Mouse (Mus musculus) embryo, embryonic 11 days (tissue): ENCODE measurements around the gene Vmn1r19.
"Not testable (repeated sequence)": the region's sequence is repeated elsewhere in the genome, so short reads cannot be mapped to it uniquely, and the experiment has no call there.

Source experiments
- DNase-seq: peaks from one replicate; pipeline ENCODE4 v3.0.0-alpha.2; 2015

Gene Vmn1r19

GRCm38 (mm10) chr6:57403480-57403879 lies at the start of gene Vmn1r19:
TSS of gene Vmn1r19 (plus strand) at chr6:57403780.
- DNase-seq, result not testable (repeated sequence)

- DNase-seq, result no peak
Measured at GRCm38 (mm10) chr6:57356864-57357263, 46.7 kb upstream of the Vmn1r19 start.

DNA sequence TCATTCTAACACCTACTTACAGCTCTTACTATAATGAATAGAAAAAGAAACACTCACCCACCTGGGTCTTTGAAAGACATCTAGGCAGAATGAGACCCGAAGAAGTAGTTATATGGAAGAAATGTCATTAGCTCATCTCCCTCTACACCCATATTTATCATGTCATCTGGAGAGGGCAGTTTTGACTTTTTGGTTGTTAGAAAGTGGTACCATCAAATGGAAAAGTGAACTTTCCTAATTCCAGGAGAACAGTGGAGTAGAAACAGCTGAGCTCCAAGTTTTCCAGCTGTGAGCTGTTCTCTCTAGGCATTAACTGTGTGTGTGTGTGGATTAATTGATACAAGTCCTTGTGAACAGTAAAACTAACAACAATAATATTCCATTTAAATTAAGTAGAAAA lies 40.0 kb upstream of the Vmn1r19 start, which contains the start of gene Vmn1r17:
Vmn1r17 (minus strand) TSS at position 101 of the 400 bp plus-strand sequence.
- no peak for DNase-seq

GRCm38 (mm10) chr6:57365866-57366265 lies 37.7 kb upstream of the Vmn1r19 start:
- DNase-seq, result not testable (repeated sequence)

- DNase-seq, result no peak
Measured at GRCm38 (mm10) chr6:57367496-57367895, 36.1 kb upstream of the Vmn1r19 start.

DNA sequence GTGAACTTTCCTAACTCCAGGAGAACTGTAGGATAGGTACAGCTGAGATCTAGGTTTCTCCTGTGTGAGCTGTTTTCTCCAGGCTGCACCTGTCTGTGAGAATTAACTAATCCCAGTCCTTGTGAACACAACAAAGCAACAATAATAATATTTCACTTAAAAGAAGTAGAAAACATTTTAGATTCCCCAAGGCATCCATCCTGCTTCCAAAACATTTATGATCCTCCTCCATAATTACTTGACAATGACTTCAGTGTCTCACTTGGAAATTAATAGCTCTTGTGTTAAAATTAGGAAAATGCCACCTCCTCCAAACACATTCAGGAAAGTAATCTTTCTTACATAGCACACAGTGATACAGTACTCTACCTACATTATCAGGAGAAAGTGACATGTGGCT lies 7.9 kb upstream of the Vmn1r19 start, which contains the start of gene Vmn1r18:
Vmn1r18 (minus strand) TSS at position 101 of the 400 bp plus-strand sequence.
- no peak for DNase-seq

GRCm38 (mm10) chr6:57428630-57429029 lies 25.1 kb downstream of the Vmn1r19 start, which contains the start of gene Vmn1r20:
TSS of gene Vmn1r20 (plus strand) at chr6:57428930.
- DNase-seq, result no peak

- no peak for DNase-seq
Measured at GRCm38 (mm10) chr6:57431196-57431595, 27.6 kb downstream of the Vmn1r19 start.
